Mouse (Mus musculus) midbrain, embryonic 12.5 days (tissue): Measurements from ENCODE around the gene Pdss2. TPM values are rescaled to one million over a fixed set of nuclear protein-coding genes. Genes with fewer than 3 reads are reported as not detected.

ENCODE experiments used
- ATAC-seq: fragments of 200-750 bp; cut with Nextera tagmentation; 2 replicates; pipeline ENCODE4 v1.8.0; 2017; ENCODE audit warnings: low read depth, moderate TSS enrichment, moderate library complexity; ENCODE audit not compliant: low FRiP score
- H3K27ac ChIP-seq: fragments of 300-500 bp; sonication (generic); replicated peaks from 2 replicates; pipeline ENCODE4 v1.5.1; 2016; ENCODE audit warnings: mild to moderate bottlenecking
- H3K27me3 ChIP-seq: fragments of 300-500 bp; sonication (generic); 2 replicates; pipeline ENCODE4 v1.6.1; 2016; ENCODE audit warnings: mild to moderate bottlenecking
- H3K36me3 ChIP-seq: fragments of 300-500 bp; sonication (generic); 2 replicates; pipeline ENCODE4 v1.6.1; 2016
- H3K4me1 ChIP-seq: fragments of 300-500 bp; sonication (generic); 2 replicates; pipeline ENCODE4 v1.6.1; 2016
- H3K4me2 ChIP-seq: fragments of 300-500 bp; sonication (generic); replicated peaks from 2 replicates; pipeline ENCODE4 v1.6.1; 2016; ENCODE audit warnings: mild to moderate bottlenecking, moderate library complexity
- H3K4me3 ChIP-seq: fragments of 300-500 bp; sonication (generic); 2 replicates; pipeline ENCODE4 v1.5.1; 2016; ENCODE audit warnings: mild to moderate bottlenecking
- H3K9ac ChIP-seq: fragments of 300-500 bp; sonication (generic); replicated peaks from 2 replicates; pipeline ENCODE4 v1.6.1; 2016; ENCODE audit warnings: mild to moderate bottlenecking, moderate library complexity
- H3K9me3 ChIP-seq: fragments of 300-500 bp; sonication (generic); 2 replicates; pipeline ENCODE4 v1.6.1; 2016; ENCODE audit warnings: mild to moderate bottlenecking
- WGBS: fragments of 180-500 bp; shearing (Covaris S2); methylation state at CpG from one replicate; pipeline ENCODE4 v1.1.7; 2016; 5-methylcytosine and 5-hydroxymethylcytosine counted together
- polyA plus RNA-seq: library from polyadenylated mRNA; unstranded; fragments of >200 nt; fragmentation: Nextera tagmentation; extraction: Ambion mirVana; gene quantifications from 2 replicates; pipeline ENCODE4 v1.2.1, GENCODE M21; 2016

Gene Pdss2
- polyA plus RNA-seq, 1 experiment from 2014 or later = 17.3 TPM

DNA sequence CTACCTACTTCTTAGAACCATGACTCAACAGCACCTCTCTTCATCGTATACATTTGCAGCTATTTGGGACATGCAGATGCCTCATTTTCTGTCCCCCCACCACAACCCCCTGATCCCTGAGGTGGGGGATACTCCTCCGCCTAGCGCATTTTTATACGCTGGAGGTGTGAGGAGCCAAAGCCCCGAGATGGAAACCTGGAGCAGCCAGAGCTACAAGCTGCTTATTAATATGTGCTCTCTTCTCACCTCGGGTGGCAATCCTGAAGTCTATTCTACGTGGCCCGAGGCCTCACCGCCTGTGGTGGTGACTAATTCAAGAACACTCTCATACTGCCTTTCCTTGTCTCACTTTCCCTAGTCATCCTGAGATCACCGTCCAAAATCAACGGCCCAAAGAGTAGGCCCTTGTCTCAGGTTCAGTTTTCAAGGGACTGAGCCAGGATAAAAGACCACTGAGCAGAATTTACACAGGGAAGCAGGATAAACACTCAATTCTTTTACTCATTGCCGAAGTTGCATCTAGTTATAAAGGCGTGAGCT, 3.9 kb upstream of the Pdss2 start:
- no peaks in the 10 kb centered on the region for H3K27me3 ChIP-seq
- no peak overlapping the region for H3K4me2 ChIP-seq
- ATAC-seq = no peak
- H3K9ac ChIP-seq = no peak overlapping the region
- H3K4me1 ChIP-seq = peaks cover 12% of the 10 kb centered on the region
- 94% methylated on average over 13 of the region's 13 CpGs for WGBS
- no peaks in the 10 kb centered on the region for H3K9me3 ChIP-seq
- H3K27ac ChIP-seq = no peak overlapping the region
- H3K36me3 ChIP-seq = no peaks in the 10 kb centered on the region
- no peak overlapping the region for H3K4me3 ChIP-seq

DNA sequence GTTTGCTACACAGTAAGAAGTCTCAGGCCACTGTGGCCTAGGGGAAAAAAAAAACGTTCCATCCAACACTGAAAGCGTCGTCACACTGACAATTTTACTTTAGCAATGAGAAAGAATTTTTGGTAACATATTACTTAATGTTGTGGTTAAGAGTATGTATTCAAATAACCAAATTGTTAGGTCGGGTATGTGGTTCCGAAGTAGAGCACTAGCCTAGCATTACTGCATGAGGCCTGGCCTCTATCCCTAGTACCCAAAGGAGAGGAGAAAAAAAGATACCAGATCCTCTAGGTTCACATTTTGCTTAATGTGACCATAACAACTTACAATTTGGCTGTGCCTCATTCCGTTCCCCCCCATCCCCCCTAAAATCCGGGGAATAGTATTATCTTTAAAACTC, 807 bp upstream of the Pdss2 start:
- Histone ChIP-seq H3K9ac (peak overlapping the region; percentile 76), H3K36me3 (no peaks in the 10 kb centered on the region), H3K4me2 (peak overlapping the region; percentile 57), H3K9me3 (no peaks in the 10 kb centered on the region), H3K27me3 (no peaks in the 10 kb centered on the region), H3K4me1 (peaks cover 12% of the 10 kb centered on the region), H3K27ac (peak overlapping the region; percentile 90), H3K4me3 (peak overlapping the region; percentile 68)
- 14% methylated on average over 7 of the region's 7 CpGs for WGBS
- ATAC-seq = no peak

DNA sequence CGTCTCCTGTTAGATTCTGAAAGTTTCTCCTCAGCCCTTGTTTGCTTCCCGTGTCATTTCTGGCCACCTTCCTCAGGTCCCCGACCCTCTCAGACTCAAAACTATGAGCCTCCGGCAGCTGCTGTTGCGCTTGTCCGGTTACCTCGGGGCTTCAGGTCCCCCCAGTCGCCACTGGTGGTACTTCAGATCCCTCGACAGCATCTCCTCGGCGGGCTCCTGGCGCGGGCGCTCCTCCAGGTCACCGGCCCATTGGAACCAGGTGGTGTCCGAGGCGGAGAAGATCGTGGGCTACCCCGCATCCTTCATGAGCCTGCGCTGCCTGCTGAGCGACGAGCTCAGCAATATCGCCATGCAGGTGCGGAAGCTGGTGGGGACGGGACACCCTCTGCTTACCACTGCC, 373 bp downstream of the Pdss2 start:
- Histone ChIP-seq H3K27ac (peak overlapping the region; percentile 90), H3K4me1 (peaks cover 12% of the 10 kb centered on the region), H3K27me3 (no peaks in the 10 kb centered on the region), H3K9me3 (no peaks in the 10 kb centered on the region), H3K4me2 (peak overlapping the region; percentile 97), H3K9ac (peak overlapping the region; percentile 76), H3K4me3 (peak overlapping the region; percentile 68), H3K36me3 (no peaks in the 10 kb centered on the region)
- ATAC-seq = peak; percentile 39
- WGBS = under 1% methylated on average over 25 of the region's 25 CpGs

DNA sequence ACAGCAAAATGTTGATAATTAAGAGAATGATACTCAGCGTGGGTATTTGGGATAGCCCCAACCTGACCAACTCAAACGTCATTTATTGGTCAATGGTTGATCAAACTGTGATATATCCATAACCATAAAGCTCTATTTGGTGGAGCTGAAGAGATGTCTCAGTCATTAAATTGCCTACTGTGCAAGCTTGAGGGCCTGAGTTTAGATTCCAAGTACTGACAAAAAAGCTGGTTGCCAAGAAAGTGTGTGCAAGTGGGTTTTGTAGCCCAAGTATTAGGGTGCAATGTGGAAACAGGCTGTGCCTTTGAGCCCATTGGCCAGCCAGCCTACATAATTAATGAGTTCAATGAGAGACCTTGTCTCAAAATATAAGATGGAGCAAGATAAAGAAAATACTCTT, 2.1 kb downstream of the Pdss2 start:
- no peaks in the 10 kb centered on the region for H3K9me3 ChIP-seq
- no peak for ATAC-seq
- H3K27me3 ChIP-seq = no peaks in the 10 kb centered on the region
- H3K36me3 ChIP-seq = no peaks in the 10 kb centered on the region
- H3K27ac ChIP-seq = no peak overlapping the region
- H3K9ac ChIP-seq = no peak overlapping the region
- H3K4me3 ChIP-seq = no peak overlapping the region
- 94% methylated on average over 2 of the region's 2 CpGs for WGBS
- H3K4me2 ChIP-seq = no peak overlapping the region
- peaks cover 12% of the 10 kb centered on the region for H3K4me1 ChIP-seq

DNA sequence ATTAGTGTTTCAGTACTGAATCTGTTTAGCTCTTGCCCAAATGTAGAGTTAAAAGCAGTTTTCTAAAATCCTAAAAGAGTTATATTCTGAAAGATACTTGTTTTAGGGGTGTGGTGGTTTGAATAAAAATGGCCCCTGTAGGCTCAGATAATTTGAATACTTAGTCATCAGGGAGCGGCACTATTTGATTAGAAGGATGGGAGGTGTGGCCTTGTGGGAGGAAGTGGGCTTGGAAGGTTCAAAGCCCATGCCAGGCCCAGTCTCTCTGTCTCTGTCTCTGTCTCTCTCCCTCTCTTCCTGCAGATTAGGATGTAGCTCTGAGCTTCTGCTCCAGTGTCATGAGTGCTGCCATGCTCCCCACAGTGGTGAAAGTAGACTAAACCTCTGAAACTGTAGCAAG, 5.1 kb downstream of the Pdss2 start:
- no peaks in the 10 kb centered on the region for H3K36me3 ChIP-seq
- no peak overlapping the region for H3K4me3 ChIP-seq
- H3K4me1 ChIP-seq = peaks cover 8% of the 10 kb centered on the region
- no peak for ATAC-seq
- no peak overlapping the region for H3K27ac ChIP-seq
- no peak overlapping the region for H3K9ac ChIP-seq
- H3K9me3 ChIP-seq = no peaks in the 10 kb centered on the region
- no peaks in the 10 kb centered on the region for H3K27me3 ChIP-seq
- 97% methylated on average over 1 of the region's 1 CpGs for WGBS
- no peak overlapping the region for H3K4me2 ChIP-seq

DNA sequence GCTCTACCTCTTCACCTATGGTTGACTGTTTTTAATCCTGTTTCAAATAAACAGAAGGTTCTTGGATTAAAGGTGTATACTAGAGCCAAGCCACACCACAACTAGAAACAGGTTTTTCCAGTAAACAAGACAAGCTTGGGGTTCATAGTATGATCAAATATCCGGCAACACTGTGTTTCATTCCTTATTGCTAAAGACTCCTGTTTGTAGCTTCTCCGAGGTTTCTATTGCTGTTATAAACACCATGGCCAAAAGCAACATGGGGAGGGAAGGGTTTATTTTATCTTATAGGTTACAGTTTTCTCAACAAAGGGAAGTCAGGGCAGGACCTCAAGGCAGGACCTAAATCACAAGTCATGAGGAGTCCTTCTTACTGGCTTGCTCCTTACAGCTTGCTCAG, 8.0 kb downstream of the Pdss2 start:
- no peaks in the 10 kb centered on the region for H3K9me3 ChIP-seq
- no peaks in the 10 kb centered on the region for H3K36me3 ChIP-seq
- no peaks in the 10 kb centered on the region for H3K27me3 ChIP-seq
- H3K9ac ChIP-seq = no peak overlapping the region
- no peaks in the 10 kb centered on the region for H3K4me1 ChIP-seq
- no peak for ATAC-seq
- 90% methylated on average over 2 of the region's 2 CpGs for WGBS
- H3K4me3 ChIP-seq = no peak overlapping the region
- H3K27ac ChIP-seq = no peak overlapping the region
- no peak overlapping the region for H3K4me2 ChIP-seq

DNA sequence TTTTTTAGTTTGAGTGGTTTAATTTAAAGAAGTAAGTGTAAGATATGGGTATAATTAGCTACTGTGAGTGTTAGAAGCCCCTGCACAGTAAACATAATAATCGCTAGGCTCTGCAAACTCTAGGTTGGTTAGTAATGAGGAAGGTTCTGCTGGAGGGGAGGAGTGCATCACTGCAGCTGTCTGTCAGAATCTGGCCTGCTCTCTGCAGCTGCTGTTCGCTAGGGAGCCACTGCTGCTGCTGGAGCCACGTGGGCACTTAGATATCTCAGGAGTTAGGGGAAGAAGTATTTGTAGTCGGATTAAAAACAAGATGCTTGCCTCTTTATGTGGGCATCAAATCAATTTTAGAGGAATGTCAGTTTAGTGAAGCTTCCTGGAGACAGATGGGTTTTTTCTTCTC, 13.2 kb downstream of the Pdss2 start:
- H3K4me1 ChIP-seq = no peaks in the 10 kb centered on the region
- H3K9me3 ChIP-seq = no peaks in the 10 kb centered on the region; the same call in 1 of the 2 replicates
- no peaks in the 10 kb centered on the region for H3K27me3 ChIP-seq
- H3K4me2 ChIP-seq = no peak overlapping the region
- H3K27ac ChIP-seq = no peak overlapping the region
- H3K4me3 ChIP-seq = no peak overlapping the region
- H3K9ac ChIP-seq = no peak overlapping the region
- no peaks in the 10 kb centered on the region for H3K36me3 ChIP-seq
- no peak for ATAC-seq
- 76% methylated on average over 4 of the region's 4 CpGs for WGBS

DNA sequence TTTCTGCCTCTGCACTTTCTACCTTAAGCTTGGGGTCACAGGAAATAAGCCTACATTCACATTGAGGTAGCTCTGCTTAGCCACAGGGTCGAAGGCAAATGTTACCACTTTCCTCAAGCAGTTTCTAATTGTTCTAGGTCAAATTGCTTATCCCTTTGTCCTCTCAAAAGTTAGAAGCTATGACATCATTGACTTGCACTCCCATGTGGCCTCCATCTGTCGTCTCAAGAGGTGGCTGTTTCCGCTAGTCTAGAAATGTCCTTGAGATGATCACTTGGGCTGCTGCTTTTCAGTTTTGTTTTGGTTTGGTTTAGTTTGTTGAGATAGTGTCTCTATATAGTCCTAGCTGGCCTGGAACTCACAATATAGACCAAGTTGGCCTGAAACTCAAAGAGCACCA, 13.7 kb downstream of the Pdss2 start:
- H3K27ac ChIP-seq = no peak overlapping the region
- no peak for ATAC-seq
- peaks cover 3% of the 10 kb centered on the region for H3K9me3 ChIP-seq
- H3K36me3 ChIP-seq = no peaks in the 10 kb centered on the region
- H3K27me3 ChIP-seq = no peaks in the 10 kb centered on the region
- H3K4me1 ChIP-seq = no peaks in the 10 kb centered on the region
- 87% methylated on average over 3 of the region's 3 CpGs for WGBS
- no peak overlapping the region for H3K9ac ChIP-seq
- H3K4me3 ChIP-seq = no peak overlapping the region
- no peak overlapping the region for H3K4me2 ChIP-seq

DNA sequence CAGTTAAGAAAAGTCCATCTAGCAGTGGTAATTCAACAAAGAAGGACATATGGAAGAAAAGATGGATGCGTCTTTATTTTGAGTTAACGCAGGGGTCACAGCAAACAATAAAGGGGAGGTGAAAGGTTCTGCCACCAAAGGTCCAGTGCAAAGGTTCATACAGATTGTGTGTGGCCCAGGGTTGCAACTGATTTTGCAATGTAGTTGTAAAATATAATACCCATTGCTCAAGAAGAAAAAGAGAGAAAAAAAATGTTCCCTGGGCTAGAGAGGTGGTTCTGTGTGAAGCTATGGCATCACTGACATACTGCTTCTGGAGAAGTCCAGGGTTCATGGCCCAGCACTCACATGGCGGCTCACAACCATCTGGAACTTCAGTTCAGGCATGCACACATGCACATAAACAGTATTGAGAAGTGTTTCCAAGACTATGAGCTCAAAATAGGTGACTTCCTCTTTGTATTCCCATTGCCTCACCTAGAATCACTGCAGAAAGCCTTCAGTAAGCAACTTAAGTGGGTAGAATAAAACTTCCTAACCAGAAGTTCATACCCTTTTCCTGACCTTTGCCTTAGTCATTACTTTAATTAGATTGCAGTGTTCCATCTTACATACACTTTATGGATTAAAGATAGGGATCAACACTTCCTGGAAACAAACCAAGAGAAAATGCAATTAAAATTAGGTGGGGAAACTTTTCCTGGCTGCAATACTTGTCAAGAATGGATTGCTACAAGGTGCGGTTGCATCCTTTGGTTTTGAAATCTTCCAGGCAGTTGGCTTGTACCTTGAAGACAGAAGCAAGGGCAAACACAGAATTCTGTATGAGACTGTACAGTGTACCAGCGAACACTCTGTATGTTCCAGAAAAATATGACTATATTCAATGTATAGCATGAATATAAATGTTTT, 14.7 kb downstream of the Pdss2 start:
- 95% methylated on average over 5 of the region's 5 CpGs for WGBS
- Histone ChIP-seq H3K27ac (no peak overlapping the region), H3K9ac (no peak overlapping the region), H3K9me3 (peaks cover 4% of the 10 kb centered on the region), H3K27me3 (no peaks in the 10 kb centered on the region), H3K4me2 (no peak overlapping the region), H3K4me3 (no peak overlapping the region), H3K4me1 (no peaks in the 10 kb centered on the region), H3K36me3 (no peaks in the 10 kb centered on the region)
- no peak for ATAC-seq

DNA sequence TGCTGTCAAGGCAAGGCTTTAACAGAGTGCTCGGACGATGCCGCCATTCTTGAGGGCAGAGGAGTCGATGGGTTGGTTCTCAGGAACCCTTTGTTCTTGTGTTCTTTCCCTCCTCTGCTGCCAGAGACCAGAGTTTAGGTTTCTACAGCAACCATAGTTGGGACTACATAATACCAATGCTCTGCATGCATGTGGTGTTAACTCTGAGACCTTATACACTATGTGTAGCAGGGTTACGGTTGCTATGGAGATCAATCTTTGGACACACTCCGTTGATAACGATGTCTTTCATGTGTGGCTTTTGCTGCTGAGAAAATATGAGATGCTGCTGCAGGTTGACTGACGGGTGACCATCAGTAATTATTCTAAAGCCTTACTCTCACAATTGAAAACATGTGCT, 20.9 kb downstream of the Pdss2 start:
- peaks cover 4% of the 10 kb centered on the region for H3K9me3 ChIP-seq
- no peak overlapping the region for H3K4me2 ChIP-seq
- ATAC-seq = no peak
- H3K9ac ChIP-seq = no peak overlapping the region
- 64% methylated on average over 8 of the region's 8 CpGs for WGBS
- no peaks in the 10 kb centered on the region for H3K36me3 ChIP-seq
- peaks cover 28% of the 10 kb centered on the region for H3K4me1 ChIP-seq
- H3K27me3 ChIP-seq = no peaks in the 10 kb centered on the region
- H3K4me3 ChIP-seq = no peak overlapping the region
- H3K27ac ChIP-seq = no peak overlapping the region

DNA sequence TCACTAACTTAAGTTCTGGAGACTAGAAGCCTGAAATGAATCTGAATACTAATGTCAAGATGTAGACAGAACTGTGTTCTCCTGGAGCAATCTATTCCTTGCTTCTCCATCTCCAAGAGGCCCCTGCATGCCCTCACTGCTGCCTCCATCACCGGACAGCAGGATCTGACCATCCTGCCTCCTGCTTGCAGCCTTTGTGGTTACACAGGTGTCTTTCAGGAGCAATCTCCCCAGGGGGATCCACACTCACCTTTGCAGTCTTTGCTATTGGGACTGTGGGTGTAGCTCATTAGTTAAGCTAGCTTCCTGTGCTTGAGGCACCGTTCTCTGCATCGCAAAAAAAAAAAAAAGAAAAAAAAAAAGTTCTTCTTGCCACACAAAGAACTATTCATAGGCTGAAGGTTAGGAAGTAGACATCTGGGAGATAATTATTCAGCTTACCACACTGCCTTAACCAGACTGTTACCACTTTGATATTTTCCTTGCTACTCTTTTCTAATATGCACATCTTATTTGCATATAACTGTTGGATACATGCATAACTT, 23.0 kb downstream of the Pdss2 start:
- Histone ChIP-seq H3K27ac (no peak overlapping the region), H3K4me2 (no peak overlapping the region), H3K27me3 (no peaks in the 10 kb centered on the region), H3K36me3 (no peaks in the 10 kb centered on the region), H3K9ac (no peak overlapping the region), H3K9me3 (peaks cover 4% of the 10 kb centered on the region), H3K4me1 (peaks cover 28% of the 10 kb centered on the region), H3K4me3 (no peak overlapping the region)
- no peak for ATAC-seq
- 31% methylated on average over 3 of the region's 3 CpGs for WGBS

DNA sequence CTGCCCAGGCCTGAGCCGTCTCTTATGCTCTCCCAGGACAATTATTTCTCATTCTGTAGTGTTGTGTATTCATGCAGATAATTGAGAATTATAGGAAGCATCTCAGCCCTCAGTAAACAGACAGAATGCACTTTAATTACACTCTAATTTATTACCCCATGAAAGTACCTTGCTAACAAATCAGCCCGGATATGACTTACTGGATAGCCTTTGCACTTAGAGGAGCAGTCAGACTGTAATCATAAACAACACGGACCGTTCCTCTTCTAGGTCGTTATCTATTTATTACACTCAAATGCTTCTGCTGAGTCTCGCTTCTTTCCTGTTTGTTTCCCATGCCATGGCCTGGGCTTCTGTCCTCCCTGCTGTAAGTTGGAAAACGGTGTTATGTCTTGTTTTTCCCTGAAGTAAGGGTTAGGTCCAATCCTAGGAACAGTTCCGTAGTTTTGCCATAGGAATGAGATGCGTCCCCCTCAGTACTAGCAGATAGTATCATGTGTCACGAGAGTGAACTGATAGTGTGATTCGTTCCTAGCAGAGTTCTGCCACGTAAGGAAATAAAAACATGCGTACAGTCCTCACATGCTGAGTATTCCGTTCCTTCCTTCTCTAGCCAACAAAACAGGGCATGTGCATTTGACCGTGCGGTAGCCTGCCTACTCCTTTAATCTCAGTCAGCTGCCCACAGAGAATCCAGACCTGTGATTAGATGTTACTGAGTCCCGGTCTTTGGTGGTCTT, 24.3 kb downstream of the Pdss2 start:
- Histone ChIP-seq H3K9me3 (no peaks in the 10 kb centered on the region), H3K4me1 (peaks cover 28% of the 10 kb centered on the region), H3K27ac (no peak overlapping the region), H3K4me3 (no peak overlapping the region), H3K9ac (no peak overlapping the region), H3K4me2 (no peak overlapping the region), H3K36me3 (no peaks in the 10 kb centered on the region), H3K27me3 (no peaks in the 10 kb centered on the region)
- ATAC-seq = no peak
- 52% methylated on average over 17 of the region's 17 CpGs for WGBS
